Mouse (Mus musculus) bone marrow macrophage, adult 2 months (primary cell): ENCODE data around the gene Riok1.

Experiments
- CTCF ChIP-seq: IDR thresholded peaks from 2 replicates; pipeline ENCODE4 v1.5.1; 2012; ENCODE audit warnings: low read depth, mild to moderate bottlenecking, low read length, moderate library complexity
- POLR2A ChIP-seq: IDR thresholded peaks from 2 replicates; pipeline ENCODE4 v1.6.1; 2012; ENCODE audit warnings: mild to moderate bottlenecking, low read depth, low read length, borderline replicate concordance

DNA sequence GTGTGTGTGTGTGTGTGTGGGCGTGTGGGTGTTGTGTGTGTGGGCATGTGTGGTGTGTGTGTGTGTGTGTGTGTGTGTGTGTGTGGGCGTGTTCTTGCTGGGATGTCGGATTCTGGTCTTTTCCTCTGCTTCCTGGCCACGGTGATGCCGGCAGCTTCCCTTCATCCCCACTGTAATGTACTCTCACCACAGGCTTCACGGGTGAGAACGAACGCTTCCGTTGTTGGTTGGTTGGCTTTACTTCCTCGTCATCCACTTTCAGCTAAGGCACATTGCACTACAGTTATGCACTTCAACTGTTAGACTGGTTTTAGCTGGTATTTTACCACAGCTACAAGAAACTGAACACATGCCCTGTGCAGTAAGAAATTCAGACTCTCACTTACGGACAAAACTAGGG, 25.9 kb downstream of the Riok1 start:
- TF ChIP-seq CTCF (no peak), POLR2A (no peak)
